ENCODE assay signal across 9 mouse cellular contexts in the genomic region with DNA sequence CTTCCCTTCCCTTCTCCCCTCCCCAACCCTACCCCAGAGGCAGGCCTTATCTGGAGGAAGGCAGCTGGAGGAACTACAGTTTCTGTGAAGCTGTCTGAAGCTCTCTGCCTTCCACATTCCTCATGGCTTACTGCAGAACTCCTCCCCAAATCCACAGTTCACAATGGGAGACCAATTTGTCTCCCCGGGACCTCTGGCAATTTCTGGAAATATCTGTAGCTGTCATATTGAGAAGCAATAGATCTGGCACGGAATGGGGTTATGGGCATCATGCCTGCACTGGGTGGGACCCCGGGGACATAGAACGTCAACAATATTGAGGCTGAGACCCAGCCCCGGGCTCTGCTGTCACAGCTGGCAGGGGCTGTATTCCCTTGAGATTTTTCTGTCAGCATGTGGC. TPM values are rescaled to one million over a fixed set of nuclear protein-coding genes. Genes with fewer than 3 reads are reported as not detected.
DNase-seq lines count a peak whose midpoint lies in the region; ATAC-seq and TF ChIP-seq lines count a peak whose summit lies in the region.
"Had no signal": no experiment of that assay in that cellular context is flagged by ENCODE, and none has a peak within 500 bp of the region (broad histone marks: within the 10 kb centered on the region; RNA-seq: fewer than 3 reads in every experiment).

No protein-coding gene starts in this region.

- H3K9me3 ChIP-seq in lung, embryonic 14.5 days (ENCODE audit: low read depth, low read length), result no peaks in the 10 kb centered on the region
- H3K9me3 ChIP-seq in forebrain, embryonic 16.5 days (ENCODE audit: control insufficient read depth, low read length), result no peaks in the 10 kb centered on the region
- H3K9me3 ChIP-seq in midbrain, embryonic 16.5 days (replicated peaks; ENCODE audit: control insufficient read depth, low read length, poor library complexity, severe bottlenecking), result no peaks in the 10 kb centered on the region

- H3K36me3 ChIP-seq in lung, embryonic 14.5 days (ENCODE audit: insufficient read depth), result no peaks in the 10 kb centered on the region
- H3K36me3 ChIP-seq in forebrain, embryonic 16.5 days (ENCODE audit: control insufficient read depth, insufficient read depth), result no peaks in the 10 kb centered on the region
- no peaks in the 10 kb centered on the region for H3K36me3 ChIP-seq in midbrain, embryonic 16.5 days (ENCODE audit: control insufficient read depth, insufficient read depth, low read length)

- no peak for TF ChIP-seq POLR2A in lung, adult 2 months (IDR thresholded peaks at IDR 0.05; ENCODE audit: borderline replicate concordance, extremely low read depth, low read depth, low read length)

- H3K27ac ChIP-seq in lung, embryonic 14.5 days (ENCODE audit: low read depth), result peak overlapping the region; percentile 63
- H3K27ac ChIP-seq in forebrain, embryonic 16.5 days (ENCODE audit: low read length), result peak overlapping the region; percentile 18; the same call in 1 of the 2 replicates
- H3K27ac ChIP-seq in midbrain, embryonic 16.5 days (ENCODE audit: low read length), result no peak overlapping the region

- DNase-seq in lung, embryonic 14.5 days, result peak; percentile 68
- DNase-seq in lung, adult 2 months, result no peak
- DNase-seq in heart, postnatal 4 days, result peak; percentile 79
- DNase-seq in spleen, postnatal 4 days (ENCODE audit: low spot score in 2 of 2), result no peak
- no peak for DNase-seq in right cerebral cortex, postnatal 25 days
- no peak for DNase-seq in left cerebral cortex, postnatal 14 days (ENCODE audit: low spot score in 2 of 2)

- no peak overlapping the region for H3K4me3 ChIP-seq in lung, embryonic 14.5 days (ENCODE audit: low read depth, low read length)
- no peak overlapping the region for H3K4me3 ChIP-seq in lung, adult 2 months (replicated peaks; ENCODE audit: extremely low read depth, low read depth, low read length)
- H3K4me3 ChIP-seq in forebrain, embryonic 16.5 days (replicated peaks; ENCODE audit: low read length), result no peak overlapping the region
- no peak overlapping the region for H3K4me3 ChIP-seq in midbrain, embryonic 16.5 days (ENCODE audit: low read depth, low read length)

- WGBS in lung, embryonic 14.5 days, result 37% methylated on average over 5 of the region's 5 CpGs
- WGBS in lung, adult 2 months, result 49% methylated on average over 5 of the region's 5 CpGs
- 35% methylated on average over 5 of the region's 5 CpGs for WGBS in forebrain, embryonic 16.5 days
- 32% methylated on average over 5 of the region's 5 CpGs for WGBS in midbrain, embryonic 16.5 days

- no peak for TF ChIP-seq CTCF in lung, embryonic 14.5 days (IDR thresholded peaks at IDR 0.05; ENCODE audit: low read depth)
- TF ChIP-seq CTCF in lung, adult 2 months (IDR thresholded peaks at IDR 0.05; ENCODE audit: insufficient read depth, low read length), result no peak

- intact Hi-C loops in left cerebral cortex, postnatal 14 days (cut with DNase I), result no loop called here

- ATAC-seq in lung, embryonic 14.5 days (ENCODE audit: insufficient read depth), result peak; percentile 68
- peak; percentile 29 for ATAC-seq in forebrain, embryonic 16.5 days
- peak; percentile 52 for ATAC-seq in midbrain, embryonic 16.5 days

- H3K9ac ChIP-seq in lung, embryonic 14.5 days, result no peak overlapping the region
- H3K9ac ChIP-seq in forebrain, embryonic 16.5 days (replicated peaks; ENCODE audit: low read depth, low read length), result no peak overlapping the region
- H3K9ac ChIP-seq in midbrain, embryonic 16.5 days (ENCODE audit: low read depth, low read length), result no peak overlapping the region

- H3K4me1 ChIP-seq in lung, embryonic 14.5 days (ENCODE audit: insufficient read depth), result 0 out of 2 replicates have a peak, but pooled peaks cover 3% of the 10 kb centered on the region
- no peaks in the 10 kb centered on the region for H3K4me1 ChIP-seq in lung, adult 2 months (ENCODE audit: control insufficient read depth, insufficient read depth, low read length)
- H3K4me1 ChIP-seq in forebrain, embryonic 16.5 days (replicated peaks; ENCODE audit: control insufficient read depth, insufficient read depth, low read length), result peaks cover 8% of the 10 kb centered on the region
- peaks cover 10% of the 10 kb centered on the region for H3K4me1 ChIP-seq in midbrain, embryonic 16.5 days (ENCODE audit: control insufficient read depth, insufficient read depth, low read length)

- no peak overlapping the region for H3K4me2 ChIP-seq in lung, embryonic 14.5 days
- H3K4me2 ChIP-seq in forebrain, embryonic 16.5 days (ENCODE audit: low read length), result no peak overlapping the region
- no peak overlapping the region for H3K4me2 ChIP-seq in midbrain, embryonic 16.5 days (ENCODE audit: low read length)

- no peaks in the 10 kb centered on the region for H3K27me3 ChIP-seq in lung, embryonic 14.5 days (ENCODE audit: insufficient read depth, low read length)
- no peaks in the 10 kb centered on the region for H3K27me3 ChIP-seq in forebrain, embryonic 16.5 days (replicated peaks; ENCODE audit: control insufficient read depth, insufficient read depth, low read length)
- H3K27me3 ChIP-seq in midbrain, embryonic 16.5 days (ENCODE audit: control insufficient read depth, insufficient read depth, low read depth, low read length), result no peaks in the 10 kb centered on the region

RNA-seq across cellular contexts. Expression of gene Fabp6, which starts 16.6 kb away (rescaled TPM):
- polyA plus RNA-seq in lung, embryonic 14.5 days (2014; fragmentation: Nextera tagmentation; extraction: Ambion mirVana), result not detected in 2 replicates
- polyA plus RNA-seq in lung, adult 2 months (2012; rRNA removed), result 0.34 TPM in 1 of 2 replicates, not detected in the other
- polyA plus RNA-seq in forebrain, embryonic 16.5 days (2015; fragmentation: Nextera tagmentation; extraction: Ambion mirVana), result not detected in 2 replicates
- total RNA-seq in heart, postnatal 4 days (2021), result not detected
- not detected in 2 replicates for polyA plus RNA-seq in midbrain, embryonic 16.5 days (2015; fragmentation: Nextera tagmentation; extraction: Ambion mirVana)
- not detected for total RNA-seq in left cerebral cortex, postnatal 14 days (2021)
- polyA plus RNA-seq: liver, embryonic 16.5 days had no signal

RNA-seq across cellular contexts. Expression of gene 4933415A04Rik, which starts 31.1 kb away (rescaled TPM):
- polyA plus RNA-seq in lung, embryonic 14.5 days (2014; fragmentation: Nextera tagmentation; extraction: Ambion mirVana), result 6.9 and 7.6 TPM in 2 replicates
- polyA plus RNA-seq in lung, adult 2 months (2012; rRNA removed), result 0.24 and 0.38 TPM in 2 replicates
- 2.7 and 3.3 TPM in 2 replicates for polyA plus RNA-seq in forebrain, embryonic 16.5 days (2015; fragmentation: Nextera tagmentation; extraction: Ambion mirVana)
- total RNA-seq in heart, postnatal 4 days (2021), result 1 to 10 TPM; 3.3 to 3.8 TPM
- polyA plus RNA-seq in midbrain, embryonic 16.5 days (2015; fragmentation: Nextera tagmentation; extraction: Ambion mirVana), result 3.0 and 3.2 TPM in 2 replicates
- total RNA-seq in left cerebral cortex, postnatal 14 days (2021), result 1 to 10 TPM; 1.1 TPM

Comparison
In these comparisons a context has a peak if more than half of its experiments do, and no peak if none do; other contexts are left out.
1. DNase-seq: peak in lung, embryonic 14.5 days (single experiment) and heart, postnatal 4 days (single experiment); none in lung, adult 2 months (single experiment), spleen, postnatal 4 days (0 of 2), right cerebral cortex, postnatal 25 days (single experiment) and left cerebral cortex, postnatal 14 days (0 of 2).
2. Peak in every context shown above with its lines, with median percentiles within 50 percentile points of each other: ATAC-seq.